Mouse (Mus musculus) E14TG2a.4 (cell line): Measurements from ENCODE around the gene Ndrg3.

Experiments used
- CTCF ChIP-seq: conservative IDR thresholded peaks from 2 replicates; pipeline ENCODE4 v1.5.1; 2014; ENCODE audit warnings: low read length
- NANOG ChIP-seq: IDR thresholded peaks from 2 replicates; pipeline ENCODE4 v1.6.1; 2014; ENCODE audit warnings: borderline replicate concordance, low read length, mixed read lengths
- POU5F1 ChIP-seq: IDR thresholded peaks from 2 replicates; pipeline ENCODE4 v1.6.1; 2014; ENCODE audit warnings: low read length, borderline replicate concordance

DNA sequence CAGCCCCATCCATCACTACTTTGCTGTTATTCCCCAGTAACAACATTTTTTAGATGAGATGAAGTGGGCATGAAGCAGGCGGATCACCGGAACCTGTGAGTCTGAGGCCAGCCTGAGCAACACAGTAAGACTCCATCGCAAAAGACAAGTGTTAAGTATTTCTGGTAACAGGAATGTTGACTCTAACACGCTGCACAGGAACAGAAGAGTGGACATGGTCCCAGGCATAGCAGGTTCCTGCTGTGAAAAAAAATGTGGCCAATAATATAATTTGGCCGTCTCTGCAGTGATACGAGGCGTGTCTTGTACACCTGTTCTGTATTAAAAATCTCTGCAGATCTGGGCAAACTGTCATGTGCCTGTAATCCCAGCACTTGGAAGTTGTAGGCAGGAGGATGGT lies 43.5 kb upstream of the Ndrg3 start:
- TF ChIP-seq CTCF, result no peak
- TF ChIP-seq NANOG, result no peak
- no peak for TF ChIP-seq POU5F1
